Mouse (Mus musculus): ENCODE results near the gene Spdye4a. TPM values are rescaled to one million over a fixed set of nuclear protein-coding genes. Genes with fewer than 3 reads are reported as not detected.
"Not testable (repeated sequence)": the region's sequence is repeated elsewhere in the genome, so short reads cannot be mapped to it uniquely, and the experiment has no call there.

The Spdye4a gene
- polyA plus RNA-seq, 1 experiment from 2014 or later: not detected

DNA sequence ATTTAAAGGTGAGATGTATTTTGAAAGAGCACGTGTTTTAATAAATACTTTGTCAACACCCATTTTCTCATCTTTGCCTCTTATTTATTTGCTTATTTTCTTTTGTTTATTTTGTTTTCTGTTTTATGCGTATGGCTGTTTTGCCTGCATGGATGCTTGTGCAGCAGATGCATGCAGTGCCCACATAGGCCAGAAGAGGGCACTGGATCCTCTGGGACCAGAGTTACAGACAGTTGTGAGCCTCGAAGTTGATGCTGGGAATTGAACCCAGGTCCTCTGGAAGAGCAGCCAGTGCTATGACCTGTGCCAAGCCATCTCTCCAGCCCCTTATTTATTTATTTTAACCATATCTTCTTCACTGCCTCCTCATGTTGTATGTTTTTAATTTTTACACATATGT is 21.7 kb downstream of the Spdye4a start:
- DNase-seq (ENCODE audit: low spot score): no peak
- Histone ChIP-seq H3K4me1 (replicated peaks) (no peaks in the 10 kb centered on the region), H3K36me3 (no peaks in the 10 kb centered on the region), H3K27ac (no peak overlapping the region), H3K27me3 (ENCODE audit: insufficient read depth, poor library complexity, severe bottlenecking) (no peaks in the 10 kb centered on the region), H3K9me3 (peaks cover 8% of the 10 kb centered on the region), H3K4me3 (no peak overlapping the region)
- WGBS: 75% methylated on average over 3 of the region's 3 CpGs

DNA sequence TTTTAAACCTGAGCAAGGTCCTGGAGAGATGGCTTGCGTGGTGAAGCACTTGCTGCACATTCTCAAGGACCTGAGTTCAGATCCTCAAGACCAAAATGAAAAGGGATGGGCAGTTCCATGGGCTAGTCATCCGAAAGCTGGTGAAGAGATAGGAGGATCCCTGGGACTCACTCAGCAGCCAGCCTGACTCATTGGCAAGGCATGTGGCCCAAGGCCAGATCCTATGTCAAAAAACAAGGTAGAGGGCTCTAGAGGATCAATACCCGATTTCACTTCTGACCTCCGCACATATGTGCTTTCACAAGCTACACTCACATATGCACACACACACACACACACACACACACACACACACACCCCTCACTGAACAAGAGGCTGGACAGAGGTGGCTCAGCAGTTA is 30.2 kb downstream of the Spdye4a start:
- Histone ChIP-seq H3K27me3 (ENCODE audit: insufficient read depth, poor library complexity, severe bottlenecking) (no peaks in the 10 kb centered on the region), H3K36me3 (no peaks in the 10 kb centered on the region), H3K4me3 (no peak overlapping the region), H3K4me1 (replicated peaks) (no peaks in the 10 kb centered on the region), H3K9me3 (no peaks in the 10 kb centered on the region), H3K27ac (no peak overlapping the region)
- 93% methylated on average over 4 of the region's 4 CpGs for WGBS
- no peak for DNase-seq (ENCODE audit: low spot score)

DNA sequence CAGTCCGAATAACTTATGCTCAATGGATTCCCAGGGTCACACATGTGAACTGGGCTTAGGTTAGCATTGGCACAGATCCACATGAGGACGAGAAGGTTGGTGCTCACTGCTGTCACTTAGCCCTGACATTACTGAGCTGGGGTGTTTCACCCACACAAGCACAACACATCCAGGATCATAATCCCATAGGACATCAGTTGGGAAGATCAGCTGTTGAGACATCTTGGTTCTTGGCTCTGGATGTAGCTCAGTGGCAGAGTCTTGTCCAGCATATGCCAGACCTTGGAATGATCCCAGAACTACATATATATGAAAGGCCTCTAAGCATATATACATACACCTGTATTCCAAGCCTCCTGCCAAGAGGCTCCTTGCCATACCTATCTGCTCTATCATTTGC is 31.5 kb downstream of the Spdye4a start:
- H3K27me3 ChIP-seq (ENCODE audit: insufficient read depth, poor library complexity, severe bottlenecking): no peaks in the 10 kb centered on the region
- no peak for DNase-seq (ENCODE audit: low spot score)
- no peaks in the 10 kb centered on the region for H3K9me3 ChIP-seq
- 83% methylated on average over 2 of the region's 2 CpGs for WGBS
- H3K4me1 ChIP-seq (replicated peaks): no peaks in the 10 kb centered on the region
- H3K27ac ChIP-seq: no peak overlapping the region
- H3K4me3 ChIP-seq: no peak overlapping the region
- H3K36me3 ChIP-seq: no peaks in the 10 kb centered on the region

DNA sequence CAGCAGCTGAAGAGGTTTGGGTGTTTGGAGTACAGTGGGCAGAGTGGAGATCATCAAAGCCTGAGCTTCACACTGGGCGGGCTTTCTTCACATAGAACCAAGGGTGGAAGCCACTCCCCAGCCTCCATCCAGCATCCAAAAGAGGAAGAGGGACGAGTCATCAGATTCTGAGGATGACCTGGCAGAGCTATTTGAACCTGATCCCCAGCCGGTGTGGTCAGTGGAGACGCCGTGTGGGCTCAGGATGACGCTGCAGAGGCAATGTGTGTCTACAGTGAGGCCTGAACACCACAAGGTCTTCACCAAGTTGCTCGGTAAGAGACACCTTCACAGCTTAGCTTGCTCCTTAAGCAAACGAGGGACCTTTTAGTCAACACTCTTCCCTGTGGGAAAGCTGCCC is 31.9 kb downstream of the Spdye4a start:
- H3K4me3 ChIP-seq; H3K4me1 ChIP-seq (replicated peaks); H3K27me3 ChIP-seq (ENCODE audit: insufficient read depth, poor library complexity, severe bottlenecking); H3K36me3 ChIP-seq; H3K27ac ChIP-seq; H3K9me3 ChIP-seq; DNase-seq (ENCODE audit: low spot score): not testable (repeated sequence)
- 73% methylated on average over 8 of the region's 8 CpGs for WGBS

DNA sequence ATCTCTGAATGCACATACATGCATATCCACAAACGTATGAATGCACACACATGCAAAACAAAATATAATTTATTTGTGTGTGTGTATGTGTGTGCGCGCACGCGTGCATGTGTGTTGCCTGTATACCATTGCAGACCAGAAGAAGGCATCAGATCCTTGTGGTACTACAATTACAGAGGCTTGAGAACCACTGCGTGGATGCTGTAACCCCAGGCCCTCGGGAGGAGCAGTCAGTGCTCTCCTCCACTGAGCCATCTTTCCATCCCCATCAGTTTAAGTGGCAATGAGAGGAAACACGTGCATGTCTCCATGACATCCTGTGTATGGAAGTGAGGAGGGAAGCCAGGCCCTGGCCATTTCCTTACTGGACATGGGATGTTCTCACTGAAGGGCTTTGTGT is 33.9 kb downstream of the Spdye4a start:
- Histone ChIP-seq H3K4me3 (no peak overlapping the region), H3K27ac (no peak overlapping the region), H3K4me1 (replicated peaks) (no peaks in the 10 kb centered on the region), H3K9me3 (no peaks in the 10 kb centered on the region), H3K36me3 (no peaks in the 10 kb centered on the region), H3K27me3 (ENCODE audit: insufficient read depth, poor library complexity, severe bottlenecking) (no peaks in the 10 kb centered on the region)
- WGBS: 89% methylated on average over 8 of the region's 8 CpGs
- DNase-seq (ENCODE audit: low spot score): no peak

DNA sequence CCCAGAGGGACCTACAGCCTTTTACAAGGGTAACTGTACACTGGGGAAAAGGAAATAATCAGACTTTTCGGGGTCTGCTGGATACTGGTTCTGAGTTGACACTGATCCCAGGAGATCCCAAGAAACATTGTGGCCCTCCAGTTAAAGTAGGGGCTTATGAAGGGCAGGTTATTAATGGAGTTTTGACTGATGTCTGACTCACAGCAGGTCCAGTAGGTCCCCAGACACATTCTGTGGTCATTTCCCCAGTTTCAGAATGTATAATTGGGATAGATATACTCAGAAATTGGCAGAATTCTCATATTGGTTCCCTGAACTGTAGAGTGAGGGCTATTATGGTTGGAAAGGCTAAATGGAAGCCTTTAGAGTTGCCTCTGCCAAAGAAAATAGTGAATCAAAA is 38.7 kb downstream of the Spdye4a start:
- H3K27me3 ChIP-seq (ENCODE audit: insufficient read depth, poor library complexity, severe bottlenecking); DNase-seq (ENCODE audit: low spot score); H3K36me3 ChIP-seq; H3K27ac ChIP-seq; H3K4me1 ChIP-seq (replicated peaks); H3K9me3 ChIP-seq; H3K4me3 ChIP-seq: not testable (repeated sequence)
- 82% methylated on average over 1 of the region's 1 CpGs for WGBS

DNA sequence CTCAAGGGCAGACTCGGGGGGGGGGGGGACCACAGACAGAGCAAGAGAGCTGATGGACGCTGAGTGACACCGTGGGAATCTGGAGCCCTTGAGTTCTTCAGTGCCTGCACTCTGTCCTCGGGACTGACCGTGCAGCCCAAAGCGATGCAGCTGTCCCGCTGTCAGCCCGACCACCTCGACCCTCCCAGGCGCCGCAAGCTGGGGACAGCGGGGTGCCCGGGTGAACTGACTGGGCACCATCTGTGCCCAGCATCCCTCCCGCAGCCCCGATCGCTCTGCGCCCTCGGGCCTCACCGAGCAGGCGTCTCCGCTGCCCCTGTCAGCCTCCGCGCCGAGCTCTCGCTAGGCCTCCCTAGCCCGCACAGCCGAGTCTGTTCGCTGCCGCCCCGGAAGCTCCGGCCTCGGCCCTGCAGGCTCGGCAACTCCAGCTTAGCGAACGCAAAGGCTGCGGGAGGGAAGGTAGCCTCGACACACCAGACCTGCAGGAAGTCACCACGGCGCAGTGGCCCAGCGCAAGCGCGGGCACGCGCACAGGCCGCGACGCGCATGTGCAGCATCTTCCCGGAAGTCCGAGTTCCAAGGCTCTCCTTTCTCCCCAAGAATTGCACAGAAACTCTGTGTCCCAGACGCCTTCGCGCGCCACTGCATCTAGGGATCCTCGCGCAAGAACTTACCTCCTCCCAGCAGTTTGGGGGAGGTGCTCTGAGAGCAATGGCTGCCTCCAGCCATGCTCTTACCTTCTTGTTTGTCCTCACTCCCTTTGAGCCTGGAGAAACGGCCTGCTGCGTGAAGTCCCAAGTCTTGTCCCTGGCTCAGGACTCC is 46.2 kb downstream of the Spdye4a start, which contains the start of the genes Rbak and Spdye4b:
Gene Rbak, minus strand, starts transcription at position 521 of the 822 bp plus-strand sequence.
Gene Spdye4b, plus strand, starts transcription at position 763 of the 822 bp plus-strand sequence.
- Histone ChIP-seq H3K9me3 (peaks cover 11% of the 10 kb centered on the region; the same call in 1 of the 2 replicates), H3K4me1 (replicated peaks) (peaks cover 15% of the 10 kb centered on the region), H3K36me3 (peaks cover 35% of the 10 kb centered on the region), H3K27me3 (ENCODE audit: insufficient read depth, poor library complexity, severe bottlenecking) (no peaks in the 10 kb centered on the region), H3K27ac (peak within 1 kb of the TSS; percentile 92), H3K4me3 (peak within 1 kb of the TSS; percentile 93)
- under 1% methylated on average over 58 of the region's 58 CpGs for WGBS
- peak; percentile 95 for DNase-seq (ENCODE audit: low spot score)

DNA sequence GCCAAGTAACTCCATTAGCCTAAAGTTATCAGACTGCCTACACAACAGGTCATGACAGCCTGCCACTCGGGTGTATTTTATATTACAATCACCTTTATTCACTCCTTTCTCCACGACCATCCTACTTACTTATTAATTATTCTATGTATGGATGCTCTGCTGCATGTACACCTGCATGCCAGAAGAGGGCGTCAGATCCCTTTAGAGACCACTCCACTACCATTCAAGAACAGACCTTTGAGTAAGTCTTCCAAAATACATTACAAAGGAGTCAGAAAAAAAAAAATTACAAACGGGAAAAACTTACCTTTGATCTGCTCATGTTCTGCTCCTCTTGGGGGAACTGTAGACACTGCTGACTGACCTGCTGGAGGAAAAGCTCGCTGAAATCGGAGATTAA is 47.5 kb downstream of the Spdye4a start:
- Histone ChIP-seq H3K27me3 (ENCODE audit: insufficient read depth, poor library complexity, severe bottlenecking) (no peaks in the 10 kb centered on the region), H3K36me3 (peaks cover 48% of the 10 kb centered on the region), H3K27ac (no peak overlapping the region), H3K4me1 (replicated peaks) (peaks cover 15% of the 10 kb centered on the region), H3K9me3 (peaks cover 11% of the 10 kb centered on the region; the same call in 1 of the 2 replicates), H3K4me3 (peak overlapping the region; percentile 93; the same call in 1 of the 2 replicates)
- peak; percentile 10 for DNase-seq (ENCODE audit: low spot score)
- 49% methylated on average over 6 of the region's 6 CpGs for WGBS

DNA sequence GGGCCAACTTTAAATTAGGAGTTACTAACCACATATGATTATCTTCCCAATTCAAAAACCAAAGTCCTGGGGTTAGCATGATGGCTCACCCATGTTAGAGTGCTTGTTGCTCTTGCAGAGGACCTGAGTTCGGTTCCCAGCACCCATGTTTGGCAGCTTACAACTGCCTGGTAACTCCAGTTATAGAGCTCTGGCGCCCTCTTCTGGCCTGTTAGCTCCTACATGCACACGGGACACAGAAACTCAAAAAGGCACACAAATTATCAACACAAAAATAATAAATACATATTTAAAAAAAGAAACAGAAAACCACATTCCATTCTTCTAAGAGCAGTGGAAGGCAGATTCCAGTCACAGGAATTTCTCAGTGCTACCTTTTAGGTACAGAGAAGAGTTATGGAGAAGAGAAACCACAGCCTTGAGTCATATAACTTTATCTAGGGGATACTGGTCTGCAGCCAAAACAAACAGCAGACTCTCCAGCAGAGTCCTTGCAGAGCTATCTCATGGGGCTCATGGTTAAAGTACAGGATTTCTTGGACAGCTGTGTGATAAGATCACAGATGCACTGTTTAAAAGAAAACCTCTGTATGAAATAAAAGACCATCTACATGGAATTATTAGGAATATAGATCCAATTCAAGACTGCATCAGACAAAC is 49.0 kb downstream of the Spdye4a start:
- no peak for DNase-seq (ENCODE audit: low spot score)
- Histone ChIP-seq H3K4me3 (no peak overlapping the region), H3K9me3 (peaks cover 24% of the 10 kb centered on the region; the same call in 1 of the 2 replicates), H3K4me1 (replicated peaks) (peaks cover 15% of the 10 kb centered on the region), H3K27ac (no peak overlapping the region), H3K27me3 (ENCODE audit: insufficient read depth, poor library complexity, severe bottlenecking) (no peaks in the 10 kb centered on the region), H3K36me3 (peaks cover 63% of the 10 kb centered on the region)
- WGBS: 88% methylated on average over 3 of the region's 3 CpGs

DNA sequence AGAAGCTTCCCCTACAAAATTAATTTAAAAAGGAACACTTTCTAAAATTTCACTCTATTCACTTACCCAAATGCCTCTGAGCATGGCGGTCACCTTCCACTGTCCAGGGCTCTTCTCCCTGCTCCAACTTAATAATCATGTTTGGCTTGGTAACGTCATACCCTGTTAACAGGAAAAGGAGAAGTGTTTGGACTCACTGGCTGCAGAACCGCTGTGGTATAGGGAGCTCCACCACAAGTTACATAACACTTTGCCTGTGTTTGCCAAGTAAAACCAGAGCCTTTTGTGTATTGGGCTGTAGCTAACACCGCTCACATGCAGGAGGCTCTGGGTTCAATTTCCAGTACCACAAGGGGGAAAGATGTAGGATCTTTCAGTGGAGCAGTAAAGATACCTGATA is 50.7 kb downstream of the Spdye4a start:
- no peak overlapping the region for H3K4me3 ChIP-seq
- peaks cover 80% of the 10 kb centered on the region for H3K36me3 ChIP-seq
- 96% methylated on average over 4 of the region's 4 CpGs for WGBS

More for the DNA sequence above, 50.7 kb downstream of the Spdye4a start:
- peaks cover 15% of the 10 kb centered on the region for H3K4me1 ChIP-seq (replicated peaks)
- H3K27ac ChIP-seq: no peak overlapping the region
- H3K9me3 ChIP-seq: peaks cover 24% of the 10 kb centered on the region; the same call in 1 of the 2 replicates
- DNase-seq (ENCODE audit: low spot score): no peak
- H3K27me3 ChIP-seq (ENCODE audit: insufficient read depth, poor library complexity, severe bottlenecking): no peaks in the 10 kb centered on the region

Other genes with a start within 250 kb of the Spdye4a start
- 44.2 and 44.3 TPM in 2 replicates for gene Rnf216, start 113.9 kb downstream of the Spdye4a start, polyA plus RNA-seq (2016; fragmentation: Nextera tagmentation; extraction: Ambion mirVana)
- 0.04 and 0.08 TPM in 2 replicates for gene Olfr718-ps1, start 79.3 kb downstream of the Spdye4a start, polyA plus RNA-seq (2016; fragmentation: Nextera tagmentation; extraction: Ambion mirVana)
- 13.3 and 13.7 TPM in 2 replicates for gene Rbak, start 46.1 kb downstream of the Spdye4a start, polyA plus RNA-seq (2016; fragmentation: Nextera tagmentation; extraction: Ambion mirVana)
- gene Spdye4b, start 45.9 kb downstream of the Spdye4a start, polyA plus RNA-seq (2016; fragmentation: Nextera tagmentation; extraction: Ambion mirVana): 0.07 TPM in 1 of 2 replicates, not detected in the other
- 19.9 and 22.0 TPM in 2 replicates for gene Zfp12, start 8.3 kb upstream of the Spdye4a start, polyA plus RNA-seq (2016; fragmentation: Nextera tagmentation; extraction: Ambion mirVana)
- 3.9 and 6.6 TPM in 2 replicates for gene Zfp316, start 43.1 kb upstream of the Spdye4a start, polyA plus RNA-seq (2016; fragmentation: Nextera tagmentation; extraction: Ambion mirVana)
- not detected in 2 replicates for gene Zfp853, start 66.7 kb upstream of the Spdye4a start, polyA plus RNA-seq (2016; fragmentation: Nextera tagmentation; extraction: Ambion mirVana)
- gene E130309D02Rik, start 88.5 kb upstream of the Spdye4a start, polyA plus RNA-seq (2016; fragmentation: Nextera tagmentation; extraction: Ambion mirVana): 64.3 and 65.3 TPM in 2 replicates
- gene Zdhhc4, start 102.4 kb upstream of the Spdye4a start, polyA plus RNA-seq (2016; fragmentation: Nextera tagmentation; extraction: Ambion mirVana): 75.7 and 85.7 TPM in 2 replicates
- 0.07 and 0.18 TPM in 2 replicates for gene Grid2ip, start 130.4 kb upstream of the Spdye4a start, polyA plus RNA-seq (2016; fragmentation: Nextera tagmentation; extraction: Ambion mirVana)
- gene Kdelr2, start 176.9 kb upstream of the Spdye4a start, polyA plus RNA-seq (2016; fragmentation: Nextera tagmentation; extraction: Ambion mirVana): 179 and 188 TPM in 2 replicates
- gene Daglb, start 237.7 kb upstream of the Spdye4a start, polyA plus RNA-seq (2016; fragmentation: Nextera tagmentation; extraction: Ambion mirVana): 15.6 and 16.7 TPM in 2 replicates

Data from hindbrain, embryonic 10.5 days (tissue).